Mouse (Mus musculus): ENCODE data around the gene BC016579. TPM values are rescaled to one million over a fixed set of nuclear protein-coding genes. Genes with fewer than 3 reads are reported as not detected.

BC016579 gene
- polyA plus RNA-seq (2015; fragmentation: Nextera tagmentation; extraction: Ambion mirVana) = not detected in 2 replicates

DNA sequence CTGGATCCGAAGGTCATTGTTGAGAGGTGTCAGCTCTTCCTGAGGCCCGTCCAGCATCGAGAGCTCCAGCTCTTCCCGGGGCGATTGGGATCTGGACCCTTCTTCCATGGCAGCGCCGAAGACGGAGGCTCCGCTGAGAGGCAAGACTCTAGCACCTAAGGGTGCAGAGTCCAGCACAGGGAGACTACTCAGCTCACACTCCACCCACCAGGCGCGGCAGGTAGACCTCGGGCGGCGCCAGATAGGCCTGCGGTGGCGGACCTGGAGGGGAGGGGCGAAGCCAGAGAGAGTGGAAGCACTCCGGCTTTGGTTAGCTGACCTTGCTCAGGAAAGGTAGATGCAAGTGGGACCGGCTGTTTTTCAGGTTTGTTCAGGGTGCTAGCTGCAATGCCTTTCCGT is at the start of gene BC016579:
BC016579 (minus strand) TSS at position 135 of the 399 bp plus-strand sequence.
- Histone ChIP-seq H3K27me3 (ENCODE audit: control insufficient read depth, insufficient read depth, low read depth, low read length) (no peaks in the 10 kb centered on the region; the same call in none of the 2 replicates), H3K4me1 (ENCODE audit: control insufficient read depth, insufficient read depth, low read length) (no peaks in the 10 kb centered on the region), H3K4me3 (ENCODE audit: low read depth, low read length) (peak within 1 kb of the TSS; percentile 35), H3K9ac (ENCODE audit: low read depth, low read length) (peak within 1 kb of the TSS; percentile 54), H3K9me3 (replicated peaks; ENCODE audit: control insufficient read depth, low read length, poor library complexity, severe bottlenecking) (no peaks in the 10 kb centered on the region), H3K27ac (ENCODE audit: low read length) (no peak within 1 kb of the TSS), H3K4me2 (ENCODE audit: low read length) (peak within 1 kb of the TSS; percentile 62), H3K36me3 (ENCODE audit: control insufficient read depth, insufficient read depth, low read length) (no peaks in the 10 kb centered on the region)
- WGBS = 5% methylated on average over 20 of the region's 20 CpGs
- ATAC-seq = peak; percentile 45; the same call in 1 of the 2 replicates

DNA sequence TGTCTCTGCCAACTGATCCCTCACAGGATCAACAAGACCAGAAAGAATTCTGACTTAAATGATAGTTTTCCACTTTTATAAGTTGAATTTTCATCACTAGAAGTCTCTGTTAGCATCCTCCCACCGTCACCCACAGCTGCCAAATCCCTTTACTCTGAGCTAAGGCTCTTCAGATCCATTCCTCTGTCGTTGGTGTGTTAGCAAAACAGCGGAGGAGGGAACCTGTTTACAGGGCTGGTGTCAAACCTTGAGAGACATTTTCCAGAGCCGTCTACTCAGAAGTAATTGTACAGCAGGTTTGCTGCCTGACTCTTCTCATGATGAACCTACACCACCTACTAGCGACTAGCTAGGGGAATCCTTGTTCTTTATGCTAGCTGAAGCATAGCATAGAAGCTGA is 45.4 kb upstream of the BC016579 start:
- H3K9me3 ChIP-seq (replicated peaks; ENCODE audit: control insufficient read depth, low read length, poor library complexity, severe bottlenecking) = no peaks in the 10 kb centered on the region
- H3K4me1 ChIP-seq (ENCODE audit: control insufficient read depth, insufficient read depth, low read length) = peaks cover 3% of the 10 kb centered on the region; the same call in 1 of the 2 replicates
- no peak for ATAC-seq
- H3K27ac ChIP-seq (ENCODE audit: low read length) = no peak overlapping the region
- no peak overlapping the region for H3K9ac ChIP-seq (ENCODE audit: low read depth, low read length)
- H3K27me3 ChIP-seq (ENCODE audit: control insufficient read depth, insufficient read depth, low read depth, low read length) = no peaks in the 10 kb centered on the region
- no peak overlapping the region for H3K4me2 ChIP-seq (ENCODE audit: low read length)
- no peaks in the 10 kb centered on the region for H3K36me3 ChIP-seq (ENCODE audit: control insufficient read depth, insufficient read depth, low read length)
- H3K4me3 ChIP-seq (ENCODE audit: low read depth, low read length) = no peak overlapping the region
- WGBS = 83% methylated on average over 5 of the region's 5 CpGs

DNA sequence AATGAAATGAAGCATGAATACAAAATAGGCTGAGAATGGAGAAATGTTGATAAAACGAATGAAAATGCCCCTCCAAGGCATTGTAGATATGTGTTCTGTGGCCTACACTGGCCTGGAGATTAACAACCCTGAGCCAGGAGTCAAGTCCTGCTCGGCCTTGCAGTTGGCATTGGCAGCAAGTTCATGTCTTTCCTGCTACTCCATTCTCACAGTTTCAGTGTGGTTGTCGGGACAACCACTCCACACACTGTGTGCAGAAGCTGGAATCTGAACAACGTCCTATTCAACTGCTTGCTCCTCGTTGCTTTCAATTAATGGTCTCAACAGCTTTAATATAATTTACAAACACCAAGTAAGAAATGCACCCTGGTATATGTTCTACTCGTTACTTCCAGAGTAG is 44.1 kb upstream of the BC016579 start:
- no peaks in the 10 kb centered on the region for H3K36me3 ChIP-seq (ENCODE audit: control insufficient read depth, insufficient read depth, low read length)
- H3K4me2 ChIP-seq (ENCODE audit: low read length) = no peak overlapping the region
- no peaks in the 10 kb centered on the region for H3K9me3 ChIP-seq (replicated peaks; ENCODE audit: control insufficient read depth, low read length, poor library complexity, severe bottlenecking)
- no peak overlapping the region for H3K4me3 ChIP-seq (ENCODE audit: low read depth, low read length)
- no peaks in the 10 kb centered on the region for H3K27me3 ChIP-seq (ENCODE audit: control insufficient read depth, insufficient read depth, low read depth, low read length)
- H3K9ac ChIP-seq (ENCODE audit: low read depth, low read length) = no peak overlapping the region
- H3K4me1 ChIP-seq (ENCODE audit: control insufficient read depth, insufficient read depth, low read length) = peaks cover 4% of the 10 kb centered on the region; the same call in 1 of the 2 replicates
- no peak overlapping the region for H3K27ac ChIP-seq (ENCODE audit: low read length)
- 48% methylated on average over 6 of the region's 6 CpGs for WGBS
- peak; percentile 70; the same call in 1 of the 2 replicates for ATAC-seq

DNA sequence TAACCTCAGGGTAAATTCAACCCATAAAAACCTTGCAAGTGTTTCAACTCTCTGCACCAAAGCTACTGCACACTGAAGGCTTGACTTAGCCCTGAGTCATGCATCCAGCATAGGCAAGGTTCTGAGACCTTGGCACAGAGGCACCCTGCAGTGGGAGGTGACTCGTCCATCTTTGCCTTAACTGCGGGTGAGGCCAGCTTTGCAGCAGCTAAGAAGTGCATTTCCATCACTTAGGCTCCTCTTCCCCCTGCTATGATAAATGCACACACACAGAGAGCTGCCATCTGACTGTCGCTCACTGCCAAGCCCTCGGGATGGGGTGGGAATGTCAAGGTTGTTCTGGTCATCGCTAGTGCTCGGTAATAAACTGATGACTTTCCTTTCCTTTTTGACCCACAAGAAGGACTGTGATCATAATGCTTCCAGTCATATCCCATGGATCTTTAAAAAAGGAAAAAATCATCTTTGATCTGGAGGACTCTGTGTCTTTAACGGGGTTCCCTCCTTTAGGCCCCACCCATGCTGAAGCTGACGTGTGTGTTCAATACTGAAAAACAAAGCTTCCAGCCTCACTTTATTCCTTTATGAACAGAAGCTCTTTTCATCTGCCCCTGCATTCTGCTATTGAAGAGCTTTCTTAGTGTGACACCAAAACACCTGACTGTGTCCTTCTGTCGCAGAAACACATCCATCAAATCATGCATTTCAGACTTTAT is 41.7 kb upstream of the BC016579 start:
- H3K4me2 ChIP-seq (ENCODE audit: low read length) = no peak overlapping the region
- 0 out of 2 replicates have a peak, but pooled peaks have one; percentile 18 for ATAC-seq
- no peak overlapping the region for H3K27ac ChIP-seq (ENCODE audit: low read length)
- WGBS = 55% methylated on average over 9 of the region's 9 CpGs
- H3K4me1 ChIP-seq (ENCODE audit: control insufficient read depth, insufficient read depth, low read length) = peaks cover 9% of the 10 kb centered on the region
- no peak overlapping the region for H3K9ac ChIP-seq (ENCODE audit: low read depth, low read length)
- H3K27me3 ChIP-seq (ENCODE audit: control insufficient read depth, insufficient read depth, low read depth, low read length) = no peaks in the 10 kb centered on the region
- H3K4me3 ChIP-seq (ENCODE audit: low read depth, low read length) = no peak overlapping the region
- no peaks in the 10 kb centered on the region for H3K9me3 ChIP-seq (replicated peaks; ENCODE audit: control insufficient read depth, low read length, poor library complexity, severe bottlenecking)
- no peaks in the 10 kb centered on the region for H3K36me3 ChIP-seq (ENCODE audit: control insufficient read depth, insufficient read depth, low read length)

DNA sequence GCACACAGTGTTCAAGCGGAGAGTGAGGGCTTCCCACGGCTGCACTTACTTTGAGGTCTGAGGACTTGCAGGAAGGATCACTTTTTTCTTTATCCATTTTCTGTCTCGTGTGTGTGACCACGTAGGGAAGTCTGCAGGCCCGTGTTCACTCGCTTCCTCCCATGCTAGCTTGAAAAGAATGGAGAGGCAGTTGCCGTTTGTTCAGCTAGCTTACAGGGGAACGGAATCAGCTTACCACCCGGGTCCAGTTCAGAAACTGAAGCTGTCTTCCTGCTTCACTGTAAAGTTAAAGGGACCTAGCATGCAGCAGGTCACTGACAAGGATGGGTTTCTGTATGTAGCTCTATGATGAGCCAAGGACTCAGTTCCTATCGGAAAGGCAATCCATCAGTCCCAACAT is 39.7 kb upstream of the BC016579 start, which contains the start of gene Tmprss7:
Tmprss7 (minus strand) TSS at position 101 of the 400 bp plus-strand sequence.
- no peak for ATAC-seq
- no peak within 1 kb of the TSS for H3K4me3 ChIP-seq (ENCODE audit: low read depth, low read length)
- no peak within 1 kb of the TSS for H3K9ac ChIP-seq (ENCODE audit: low read depth, low read length)
- H3K4me1 ChIP-seq (ENCODE audit: control insufficient read depth, insufficient read depth, low read length) = peaks cover 15% of the 10 kb centered on the region
- no peaks in the 10 kb centered on the region for H3K27me3 ChIP-seq (ENCODE audit: control insufficient read depth, insufficient read depth, low read depth, low read length)
- no peaks in the 10 kb centered on the region for H3K9me3 ChIP-seq (replicated peaks; ENCODE audit: control insufficient read depth, low read length, poor library complexity, severe bottlenecking)
- H3K27ac ChIP-seq (ENCODE audit: low read length) = no peak within 1 kb of the TSS
- no peaks in the 10 kb centered on the region for H3K36me3 ChIP-seq (ENCODE audit: control insufficient read depth, insufficient read depth, low read length)
- WGBS = 51% methylated on average over 10 of the region's 10 CpGs
- no peak within 1 kb of the TSS for H3K4me2 ChIP-seq (ENCODE audit: low read length)

DNA sequence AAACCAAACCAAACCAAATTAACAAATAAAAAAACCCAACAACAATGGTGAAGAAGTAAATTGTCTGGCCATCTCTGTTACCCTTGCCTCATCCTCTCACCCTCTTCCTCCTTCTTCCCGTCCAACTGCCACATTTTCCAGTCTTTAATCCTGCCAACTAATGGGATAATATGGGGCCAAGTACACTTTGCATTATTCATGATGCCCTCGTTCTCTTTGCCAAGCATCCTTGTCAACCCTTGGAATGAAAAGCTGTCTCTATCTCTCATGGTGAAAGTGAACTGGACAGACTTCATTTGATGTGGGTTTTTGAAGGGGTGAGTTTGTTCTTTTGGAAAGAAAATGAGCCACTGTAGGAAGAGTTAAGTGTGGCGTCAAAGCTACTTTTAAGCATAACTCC is 39.0 kb upstream of the BC016579 start:
- no peaks in the 10 kb centered on the region for H3K27me3 ChIP-seq (ENCODE audit: control insufficient read depth, insufficient read depth, low read depth, low read length)
- no peak overlapping the region for H3K4me3 ChIP-seq (ENCODE audit: low read depth, low read length)
- peaks cover 15% of the 10 kb centered on the region for H3K4me1 ChIP-seq (ENCODE audit: control insufficient read depth, insufficient read depth, low read length)
- 18% methylated on average over 3 of the region's 3 CpGs for WGBS
- no peak overlapping the region for H3K9ac ChIP-seq (ENCODE audit: low read depth, low read length)
- no peak for ATAC-seq
- H3K27ac ChIP-seq (ENCODE audit: low read length) = no peak overlapping the region
- H3K4me2 ChIP-seq (ENCODE audit: low read length) = no peak overlapping the region
- H3K9me3 ChIP-seq (replicated peaks; ENCODE audit: control insufficient read depth, low read length, poor library complexity, severe bottlenecking) = no peaks in the 10 kb centered on the region
- H3K36me3 ChIP-seq (ENCODE audit: control insufficient read depth, insufficient read depth, low read length) = no peaks in the 10 kb centered on the region

DNA sequence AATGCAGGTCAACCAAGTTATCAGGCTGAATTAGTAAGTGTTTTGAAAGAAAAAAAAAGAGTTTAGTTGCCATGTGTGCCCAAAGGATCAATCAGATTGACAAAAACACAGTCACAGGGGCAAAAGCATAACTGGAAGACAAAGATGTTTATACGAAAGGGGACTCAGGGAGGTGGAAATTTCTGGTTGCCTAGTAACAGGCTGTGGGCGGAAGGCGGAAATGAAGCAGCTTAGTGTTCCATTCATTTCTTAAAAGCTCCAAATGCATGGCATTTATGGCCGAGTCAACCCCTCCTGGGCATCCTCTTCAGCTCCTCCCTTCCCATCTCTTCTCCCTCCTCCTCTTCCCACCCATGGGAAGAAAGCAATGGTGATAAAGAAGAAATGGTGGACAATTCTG is 36.3 kb upstream of the BC016579 start:
- Histone ChIP-seq H3K36me3 (ENCODE audit: control insufficient read depth, insufficient read depth, low read length) (no peaks in the 10 kb centered on the region), H3K27me3 (ENCODE audit: control insufficient read depth, insufficient read depth, low read depth, low read length) (no peaks in the 10 kb centered on the region), H3K4me1 (ENCODE audit: control insufficient read depth, insufficient read depth, low read length) (peaks cover 13% of the 10 kb centered on the region), H3K4me3 (ENCODE audit: low read depth, low read length) (no peak overlapping the region), H3K9ac (ENCODE audit: low read depth, low read length) (no peak overlapping the region), H3K27ac (ENCODE audit: low read length) (peak overlapping the region; percentile 77), H3K9me3 (replicated peaks; ENCODE audit: control insufficient read depth, low read length, poor library complexity, severe bottlenecking) (no peaks in the 10 kb centered on the region), H3K4me2 (ENCODE audit: low read length) (peak overlapping the region; percentile 8; the same call in 1 of the 2 replicates)
- ATAC-seq = peak; percentile 77
- 6% methylated on average over 4 of the region's 4 CpGs for WGBS

DNA sequence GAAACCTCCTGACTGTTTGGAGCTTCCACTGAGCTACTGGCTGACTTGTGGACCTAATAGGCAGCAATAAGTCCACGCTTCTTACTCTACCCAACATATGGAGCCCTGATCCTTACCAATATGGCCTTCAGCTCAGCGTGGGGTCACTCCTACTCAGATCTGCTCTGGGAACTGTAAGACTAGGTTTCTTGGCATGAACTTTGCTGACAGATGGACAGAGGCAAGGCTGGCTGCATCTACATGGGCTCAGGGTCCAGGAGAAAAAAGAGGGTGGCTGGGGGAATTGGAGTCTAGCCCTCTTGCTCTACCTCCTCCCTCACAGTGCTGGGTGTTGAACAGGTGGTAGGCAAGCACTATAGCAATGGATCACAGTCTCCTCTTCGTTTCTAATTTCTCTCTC is 33.0 kb upstream of the BC016579 start:
- Histone ChIP-seq H3K27ac (ENCODE audit: low read length) (no peak overlapping the region), H3K4me1 (ENCODE audit: control insufficient read depth, insufficient read depth, low read length) (peaks cover 8% of the 10 kb centered on the region), H3K36me3 (ENCODE audit: control insufficient read depth, insufficient read depth, low read length) (no peaks in the 10 kb centered on the region), H3K9ac (ENCODE audit: low read depth, low read length) (no peak overlapping the region), H3K9me3 (replicated peaks; ENCODE audit: control insufficient read depth, low read length, poor library complexity, severe bottlenecking) (no peaks in the 10 kb centered on the region), H3K4me2 (ENCODE audit: low read length) (no peak overlapping the region), H3K4me3 (ENCODE audit: low read depth, low read length) (no peak overlapping the region), H3K27me3 (ENCODE audit: control insufficient read depth, insufficient read depth, low read depth, low read length) (no peaks in the 10 kb centered on the region)
- WGBS = 81% methylated on average over 3 of the region's 3 CpGs
- no peak for ATAC-seq

DNA sequence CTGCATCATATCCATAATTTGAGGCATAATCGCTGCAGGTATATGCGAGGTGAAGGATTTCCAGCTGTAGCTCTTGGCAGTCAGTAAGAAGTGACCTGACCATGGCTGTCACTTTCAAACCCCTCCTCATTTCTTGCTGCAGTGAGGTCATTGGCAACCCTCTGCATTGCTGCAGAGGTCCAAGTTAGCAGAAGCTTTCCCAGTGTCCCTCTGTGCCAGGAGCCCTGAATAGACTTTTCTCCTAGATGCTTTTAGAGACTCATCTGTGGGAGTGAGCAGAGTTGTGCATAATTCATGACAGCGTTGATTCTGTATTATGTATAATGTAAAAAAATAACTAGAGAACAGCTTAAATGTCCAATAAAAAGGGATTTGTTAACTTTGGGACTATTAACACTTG is 31.4 kb upstream of the BC016579 start:
- Histone ChIP-seq H3K27ac (ENCODE audit: low read length) (no peak overlapping the region), H3K27me3 (ENCODE audit: control insufficient read depth, insufficient read depth, low read depth, low read length) (no peaks in the 10 kb centered on the region), H3K4me3 (ENCODE audit: low read depth, low read length) (no peak overlapping the region), H3K9me3 (replicated peaks; ENCODE audit: control insufficient read depth, low read length, poor library complexity, severe bottlenecking) (no peaks in the 10 kb centered on the region), H3K9ac (ENCODE audit: low read depth, low read length) (no peak overlapping the region), H3K4me2 (ENCODE audit: low read length) (no peak overlapping the region), H3K4me1 (ENCODE audit: control insufficient read depth, insufficient read depth, low read length) (peaks cover 3% of the 10 kb centered on the region), H3K36me3 (ENCODE audit: control insufficient read depth, insufficient read depth, low read length) (no peaks in the 10 kb centered on the region)
- 64% methylated on average over 3 of the region's 3 CpGs for WGBS
- ATAC-seq = no peak
